Mouse (Mus musculus): Measurements from ENCODE around the gene Gnaz.

GRCm38 (mm10) chr10:75053655-75054054, 86.7 kb downstream of the Gnaz start:
- TF ChIP-seq CTCF (IDR thresholded peaks at IDR 0.05; ENCODE audit: low read depth) (no peak), EP300 (IDR thresholded peaks at IDR 0.05; ENCODE audit: low read depth) (no peak)
